Mouse (Mus musculus): ENCODE data around the gene Zc3h10.
A peak's percentile ranks its signal among the peaks of the same experiment; 100 is the strongest.
"Not testable (repeated sequence)": the region's sequence is repeated elsewhere in the genome, so short reads cannot be mapped to it uniquely, and the experiment has no call there.

Zc3h10 gene

GRCm38 (mm10) chr10:128524111-128524731, 23.4 kb downstream of the Zc3h10 start:
- no peak for DNase-seq (ENCODE audit: low spot score)

- no peak for DNase-seq (ENCODE audit: low spot score)
Measured at GRCm38 (mm10) chr10:128522351-128522750, 25.2 kb downstream of the Zc3h10 start.

GRCm38 (mm10) chr10:128520591-128520990, 27.0 kb downstream of the Zc3h10 start:
- DNase-seq (ENCODE audit: low spot score): no peak

- no peak for DNase-seq (ENCODE audit: low spot score)
Measured at GRCm38 (mm10) chr10:128518833-128519232, 28.7 kb downstream of the Zc3h10 start.

- DNase-seq (ENCODE audit: low spot score): no peak
Measured at GRCm38 (mm10) chr10:128516677-128517076, 30.9 kb downstream of the Zc3h10 start.

GRCm38 (mm10) chr10:128516029-128516428, 31.5 kb downstream of the Zc3h10 start:
- no peak for DNase-seq (ENCODE audit: low spot score)

- no peak for DNase-seq (ENCODE audit: low spot score)
Measured at GRCm38 (mm10) chr10:128515044-128515443, 32.5 kb downstream of the Zc3h10 start.

- no peak for DNase-seq (ENCODE audit: low spot score)
Measured at GRCm38 (mm10) chr10:128511761-128512160, 35.8 kb downstream of the Zc3h10 start.

GRCm38 (mm10) chr10:128511189-128511588, 36.4 kb downstream of the Zc3h10 start:
- no peak for DNase-seq (ENCODE audit: low spot score)

- DNase-seq (ENCODE audit: low spot score): no peak
Measured at GRCm38 (mm10) chr10:128510301-128510700, 37.3 kb downstream of the Zc3h10 start.

- DNase-seq (ENCODE audit: low spot score): no peak
Measured at GRCm38 (mm10) chr10:128509831-128510230, 37.7 kb downstream of the Zc3h10 start.

GRCm38 (mm10) chr10:128509203-128509602, 38.4 kb downstream of the Zc3h10 start:
- DNase-seq (ENCODE audit: low spot score): no peak

- no peak for DNase-seq (ENCODE audit: low spot score)
Measured at GRCm38 (mm10) chr10:128508260-128508659, 39.3 kb downstream of the Zc3h10 start.

GRCm38 (mm10) chr10:128505974-128506373, 41.6 kb downstream of the Zc3h10 start:
- DNase-seq (ENCODE audit: low spot score): no peak

- DNase-seq (ENCODE audit: low spot score): not testable (repeated sequence)
Measured at GRCm38 (mm10) chr10:128505371-128505667, 42.3 kb downstream of the Zc3h10 start.

GRCm38 (mm10) chr10:128504641-128505370, 42.8 kb downstream of the Zc3h10 start:
- no peak for DNase-seq (ENCODE audit: low spot score)

- DNase-seq (ENCODE audit: low spot score): no peak
Measured at GRCm38 (mm10) chr10:128504012-128504411, 43.6 kb downstream of the Zc3h10 start.

GRCm38 (mm10) chr10:128503532-128503931, 44.0 kb downstream of the Zc3h10 start:
- no peak for DNase-seq (ENCODE audit: low spot score)

GRCm38 (mm10) chr10:128502341-128502740, 45.2 kb downstream of the Zc3h10 start:
- DNase-seq (ENCODE audit: low spot score): no peak

GRCm38 (mm10) chr10:128499116-128499671, 48.4 kb downstream of the Zc3h10 start:
- DNase-seq (ENCODE audit: low spot score): no peak

- peak; percentile 79 for DNase-seq (ENCODE audit: low spot score)
Measured at GRCm38 (mm10) chr10:128498590-128498989, 49.0 kb downstream of the Zc3h10 start, which contains the start of gene Myl6b. Gene Myl6b (minus strand): TSS chr10:128498685.

- DNase-seq (ENCODE audit: low spot score): no peak
Measured at GRCm38 (mm10) chr10:128497134-128497737, 50.3 kb downstream of the Zc3h10 start.

- no peak for DNase-seq (ENCODE audit: low spot score)
Measured at GRCm38 (mm10) chr10:128496509-128497077, 51.0 kb downstream of the Zc3h10 start.

Measured in urinary bladder, postnatal 10 days (tissue).